In genomic region chr4:130308231-130309081, GRCm38 (mm10) we compare ENCODE assay signal across 8 mouse cellular contexts. TPM values are rescaled to one million over a fixed set of nuclear protein-coding genes. Genes with fewer than 3 reads are reported as not detected.
A peak's percentile ranks its signal among the peaks of the same experiment; 100 is the strongest.
DNase-seq lines count a peak whose midpoint lies in the region; ATAC-seq and TF ChIP-seq lines count a peak whose summit lies in the region.

TSS of gene Fabp3 (plus strand) at chr4:130308595.
TSS of gene Gm10570 (minus strand) at chr4:130308674.

- no peaks in the 10 kb centered on the region for H3K9me3 ChIP-seq in embryonic facial prominence, embryonic 13.5 days
- H3K9me3 ChIP-seq in limb, embryonic 13.5 days = no peaks in the 10 kb centered on the region
- H3K9me3 ChIP-seq in midbrain, postnatal 0 days (ENCODE audit: low read length) = no peaks in the 10 kb centered on the region

- peak within 1 kb of the TSS; percentile 69 for H3K9ac ChIP-seq in embryonic facial prominence, embryonic 13.5 days
- H3K9ac ChIP-seq in limb, embryonic 13.5 days = peak within 1 kb of the TSS; percentile 61
- peak within 1 kb of the TSS; percentile 66 for H3K9ac ChIP-seq in midbrain, postnatal 0 days (replicated peaks; ENCODE audit: low read length, poor library complexity, severe bottlenecking)

- H3K4me3 ChIP-seq in embryonic facial prominence, embryonic 13.5 days = peak within 1 kb of the TSS; percentile 51
- peak within 1 kb of the TSS; percentile 57 for H3K4me3 ChIP-seq in limb, embryonic 13.5 days
- H3K4me3 ChIP-seq in midbrain, postnatal 0 days (ENCODE audit: low read depth, low read length) = peak within 1 kb of the TSS; percentile 50

- 0% methylated on average over 52 of the region's 52 CpGs for WGBS in embryonic facial prominence, embryonic 13.5 days
- under 1% methylated on average over 52 of the region's 52 CpGs for WGBS in limb, embryonic 13.5 days
- under 1% methylated on average over 51 of the region's 52 CpGs for WGBS in midbrain, postnatal 0 days

- peaks cover 11% of the 10 kb centered on the region for H3K4me1 ChIP-seq in embryonic facial prominence, embryonic 13.5 days
- H3K4me1 ChIP-seq in limb, embryonic 13.5 days = peaks cover 16% of the 10 kb centered on the region
- H3K4me1 ChIP-seq in midbrain, postnatal 0 days (ENCODE audit: insufficient read depth, low read length) = 0 out of 2 replicates have a peak, but pooled peaks cover 17% of the 10 kb centered on the region

- peak; percentile 76 for DNase-seq in layer of hippocampus, adult 11-12 months (ENCODE audit: low spot score)
- DNase-seq in layer of hippocampus, adult 9-10 months (ENCODE audit: low spot score) = no peak
- DNase-seq in heart, adult 9 months (ENCODE audit: low spot score in 2 of 2) = peak; percentile 73 to 75
- peak; percentile 69 for DNase-seq in kidney, adult 9 months
- DNase-seq in midbrain, postnatal 0 days (ENCODE audit: low spot score) = peak; percentile 76
- DNase-seq in yolk sac, embryonic 10.5 days (ENCODE audit: low spot score) = peak; percentile 42

- H3K27ac ChIP-seq in embryonic facial prominence, embryonic 13.5 days = no peak within 1 kb of the TSS
- H3K27ac ChIP-seq in limb, embryonic 13.5 days = no peak within 1 kb of the TSS
- H3K27ac ChIP-seq in midbrain, postnatal 0 days (ENCODE audit: low read depth, low read length) = peak within 1 kb of the TSS; percentile 82

- ATAC-seq in embryonic facial prominence, embryonic 13.5 days (ENCODE audit: insufficient number of reproducible peaks, insufficient read depth, low FRiP score, low TSS enrichment, low read depth) = peak; percentile 48; the same call in 1 of the 2 replicates
- peak; percentile 33; the same call in 1 of the 2 replicates for ATAC-seq in limb, embryonic 13.5 days (ENCODE audit: low FRiP score, low read depth)
- ATAC-seq in midbrain, postnatal 0 days (ENCODE audit: low FRiP score) = peak; percentile 85

- peaks cover 10% of the 10 kb centered on the region; the same call in 1 of the 2 replicates for H3K36me3 ChIP-seq in embryonic facial prominence, embryonic 13.5 days
- H3K36me3 ChIP-seq in limb, embryonic 13.5 days = peaks cover 11% of the 10 kb centered on the region
- peaks cover 7% of the 10 kb centered on the region; the same call in 1 of the 2 replicates for H3K36me3 ChIP-seq in midbrain, postnatal 0 days (ENCODE audit: insufficient read depth, low read length)

- H3K4me2 ChIP-seq in embryonic facial prominence, embryonic 13.5 days = peak within 1 kb of the TSS; percentile 90
- peak within 1 kb of the TSS; percentile 97 for H3K4me2 ChIP-seq in limb, embryonic 13.5 days (replicated peaks)
- H3K4me2 ChIP-seq in midbrain, postnatal 0 days (ENCODE audit: low read depth, low read length, poor library complexity, severe bottlenecking) = peak within 1 kb of the TSS; percentile 73

- TF ChIP-seq CTCF in midbrain, postnatal 0 days (IDR thresholded peaks at IDR 0.05) = no peak

- peaks cover 58% of the 10 kb centered on the region for H3K27me3 ChIP-seq in embryonic facial prominence, embryonic 13.5 days
- peaks cover 76% of the 10 kb centered on the region for H3K27me3 ChIP-seq in limb, embryonic 13.5 days
- H3K27me3 ChIP-seq in midbrain, postnatal 0 days (ENCODE audit: insufficient read depth, low read length) = 0 out of 2 replicates have a peak, but pooled peaks cover 3% of the 10 kb centered on the region

RNA-seq across cellular contexts. Expression of gene Fabp3, which starts in this region (rescaled TPM):
- polyA plus RNA-seq in embryonic facial prominence, embryonic 13.5 days (2015; fragmentation: Nextera tagmentation; extraction: Ambion mirVana) = 12.9 and 14.8 TPM in 2 replicates
- polyA plus RNA-seq in limb, embryonic 13.5 days (2015; fragmentation: Nextera tagmentation; extraction: Ambion mirVana) = 24.3 and 27.4 TPM in 2 replicates
- 143 and 179 TPM in 2 replicates for total RNA-seq in midbrain, postnatal 0 days (2014; rRNA removed)
- 394 and 409 TPM in 2 replicates for polyA plus RNA-seq in midbrain, postnatal 0 days (2015; fragmentation: Nextera tagmentation; extraction: Ambion mirVana)

RNA-seq across cellular contexts. Expression of gene Gm10570, which starts in this region (rescaled TPM):
- polyA plus RNA-seq in embryonic facial prominence, embryonic 13.5 days (2015; fragmentation: Nextera tagmentation; extraction: Ambion mirVana) = not detected in 2 replicates
- not detected in 2 replicates for polyA plus RNA-seq in limb, embryonic 13.5 days (2015; fragmentation: Nextera tagmentation; extraction: Ambion mirVana)
- 2.1 TPM in 1 of 2 replicates, not detected in the other for total RNA-seq in midbrain, postnatal 0 days (2014; rRNA removed)
- 1.5 and 1.9 TPM in 2 replicates for polyA plus RNA-seq in midbrain, postnatal 0 days (2015; fragmentation: Nextera tagmentation; extraction: Ambion mirVana)

Comparison
In these comparisons a context has a peak if more than half of its experiments do, and no peak if none do; other contexts are left out.
1. RNA of gene Fabp3 (polyA plus RNA-seq): 394 to 409 TPM in midbrain, postnatal 0 days; 24.3 to 27.4 TPM in limb, embryonic 13.5 days and 12.9 to 14.8 TPM in embryonic facial prominence, embryonic 13.5 days; every median in the first group is over 10 times any median in the second.
2. ATAC-seq: peak in every context shown above with its lines; median percentile 85 in midbrain, postnatal 0 days; 48 in embryonic facial prominence, embryonic 13.5 days; 33 in limb, embryonic 13.5 days.
3. Peak in every context shown above with its lines, with median percentiles within 50 percentile points of each other: H3K4me2 ChIP-seq, H3K4me3 ChIP-seq and H3K9ac ChIP-seq.